Mouse (Mus musculus): Measurements from ENCODE around the gene Grid2. TPM values are rescaled to one million over a fixed set of nuclear protein-coding genes. Genes with fewer than 3 reads are reported as not detected.
A peak's percentile ranks its signal among the peaks of the same experiment; 100 is the strongest.

Grid2 gene
- polyA plus RNA-seq, 1 experiment from 2014 or later, result 1.9 TPM

DNA sequence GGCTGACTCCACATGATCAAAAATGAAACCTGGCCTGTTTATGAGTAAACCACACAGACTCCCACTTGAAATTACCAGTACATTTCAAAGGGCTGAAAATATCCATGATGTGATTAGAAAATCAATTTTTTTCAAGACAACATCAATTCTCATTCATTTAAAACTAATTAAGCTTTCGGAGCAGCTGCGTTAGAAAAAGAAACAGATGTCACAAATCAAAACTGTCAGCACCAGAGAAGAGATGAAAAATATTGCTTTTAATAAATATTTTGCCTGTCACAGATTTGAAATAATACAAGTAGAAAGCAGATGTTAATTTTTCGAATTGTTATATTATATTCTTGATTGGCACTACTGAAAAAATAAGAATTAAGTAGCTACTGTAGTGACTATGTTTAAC is 1415.3 kb downstream of the Grid2 start:
- DNase-seq (ENCODE audit: low spot score, missing footprints), result no peak
- no peaks in the 10 kb centered on the region for H3K4me1 ChIP-seq (ENCODE audit: control insufficient read depth, insufficient read depth, low read length)
- H3K9me3 ChIP-seq (ENCODE audit: control insufficient read depth, low read length), result no peaks in the 10 kb centered on the region
- H3K4me2 ChIP-seq, result no peak overlapping the region
- no peak for ATAC-seq (ENCODE audit: low FRiP score)
- WGBS, result 83% methylated on average over 3 of the region's 3 CpGs
- H3K27me3 ChIP-seq (ENCODE audit: control insufficient read depth, insufficient read depth, low read length), result no peaks in the 10 kb centered on the region
- H3K36me3 ChIP-seq (ENCODE audit: control insufficient read depth, insufficient read depth, low read length), result no peaks in the 10 kb centered on the region
- no peak overlapping the region for H3K9ac ChIP-seq (ENCODE audit: low read length)
- no peak overlapping the region for H3K27ac ChIP-seq (ENCODE audit: low read depth, low read length)
- no peak overlapping the region for H3K4me3 ChIP-seq (ENCODE audit: low read depth, low read length)

DNA sequence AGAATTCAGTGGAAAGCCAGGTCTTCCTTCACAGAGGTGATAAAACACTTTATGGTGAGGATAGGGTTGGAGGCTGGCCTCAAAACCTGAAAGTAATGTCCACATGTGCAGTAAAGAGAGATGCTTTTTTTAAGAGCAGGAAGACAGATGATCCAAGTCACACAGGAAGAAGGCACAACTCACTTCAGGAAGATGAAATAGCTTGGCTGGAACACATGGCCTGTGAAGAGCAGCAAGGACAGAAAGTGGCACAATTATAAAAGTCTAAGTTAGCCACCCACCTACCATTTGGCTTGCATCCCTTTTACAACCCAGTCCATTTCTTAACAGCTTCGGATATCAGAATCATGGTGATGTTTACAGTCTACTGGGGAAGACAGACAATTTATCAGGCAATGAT is 1423.1 kb downstream of the Grid2 start:
- ATAC-seq (ENCODE audit: low FRiP score), result no peak
- no peaks in the 10 kb centered on the region for H3K36me3 ChIP-seq (ENCODE audit: control insufficient read depth, insufficient read depth, low read length)
- no peak overlapping the region for H3K4me3 ChIP-seq (ENCODE audit: low read depth, low read length)
- no peaks in the 10 kb centered on the region for H3K9me3 ChIP-seq (ENCODE audit: control insufficient read depth, low read length)
- H3K4me2 ChIP-seq, result no peak overlapping the region
- DNase-seq (ENCODE audit: low spot score, missing footprints), result no peak
- H3K27ac ChIP-seq (ENCODE audit: low read depth, low read length), result no peak overlapping the region
- no peak overlapping the region for H3K9ac ChIP-seq (ENCODE audit: low read length)
- no peaks in the 10 kb centered on the region for H3K4me1 ChIP-seq (ENCODE audit: control insufficient read depth, insufficient read depth, low read length)
- no peaks in the 10 kb centered on the region for H3K27me3 ChIP-seq (ENCODE audit: control insufficient read depth, insufficient read depth, low read length)
- 96% methylated on average over 1 of the region's 1 CpGs for WGBS

DNA sequence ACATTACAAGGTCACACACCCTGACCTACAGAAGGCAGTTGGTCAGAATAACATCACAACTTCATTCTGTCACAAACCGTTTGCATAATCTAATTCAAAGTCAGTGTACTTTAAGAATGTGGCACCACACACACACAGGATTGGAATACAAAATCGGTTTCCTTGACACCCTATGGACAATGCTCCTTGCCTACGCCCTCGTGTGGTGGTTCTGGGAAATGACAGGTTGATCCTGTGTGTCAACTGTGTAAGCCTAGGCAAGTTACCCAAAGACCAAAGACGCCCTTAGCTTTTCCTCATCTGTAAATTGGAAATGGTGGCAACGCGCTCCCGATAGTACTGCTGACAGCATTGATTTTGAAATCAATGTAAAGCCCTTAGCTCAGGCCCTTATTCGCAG is 1428.3 kb downstream of the Grid2 start:
- Histone ChIP-seq H3K36me3 (ENCODE audit: control insufficient read depth, insufficient read depth, low read length) (no peaks in the 10 kb centered on the region), H3K4me3 (ENCODE audit: low read depth, low read length) (no peak overlapping the region), H3K9me3 (ENCODE audit: control insufficient read depth, low read length) (no peaks in the 10 kb centered on the region), H3K27me3 (ENCODE audit: control insufficient read depth, insufficient read depth, low read length) (peaks cover 19% of the 10 kb centered on the region; the same call in 1 of the 2 replicates), H3K9ac (ENCODE audit: low read length) (no peak overlapping the region), H3K4me2 (no peak overlapping the region), H3K27ac (ENCODE audit: low read depth, low read length) (no peak overlapping the region), H3K4me1 (ENCODE audit: control insufficient read depth, insufficient read depth, low read length) (peaks cover 9% of the 10 kb centered on the region)
- peak; percentile 93 for DNase-seq (ENCODE audit: low spot score, missing footprints)
- peak; percentile 56 for ATAC-seq (ENCODE audit: low FRiP score)
- WGBS, result 34% methylated on average over 9 of the region's 9 CpGs

- H3K4me1 ChIP-seq (ENCODE audit: control insufficient read depth, insufficient read depth, low read length), result peaks cover 9% of the 10 kb centered on the region
- H3K4me2 ChIP-seq, result no peak overlapping the region
- no peaks in the 10 kb centered on the region for H3K36me3 ChIP-seq (ENCODE audit: control insufficient read depth, insufficient read depth, low read length)
- DNase-seq (ENCODE audit: low spot score, missing footprints) (peak; percentile 97), ATAC-seq (ENCODE audit: low FRiP score) (peak; percentile 33; the same call in 1 of the 2 replicates)
- WGBS, result 7% methylated on average over 5 of the region's 5 CpGs
- peaks cover 20% of the 10 kb centered on the region for H3K27me3 ChIP-seq (ENCODE audit: control insufficient read depth, insufficient read depth, low read length)
- H3K9me3 ChIP-seq (ENCODE audit: control insufficient read depth, low read length), result no peaks in the 10 kb centered on the region
- no peak overlapping the region for H3K9ac ChIP-seq (ENCODE audit: low read length)
- H3K27ac ChIP-seq (ENCODE audit: low read depth, low read length), result no peak overlapping the region
- no peak overlapping the region for H3K4me3 ChIP-seq (ENCODE audit: low read depth, low read length)
Observed at GRCm38 (mm10) chr6:64684973-64685372, 1429.3 kb downstream of the Grid2 start.

- Histone ChIP-seq H3K4me3 (ENCODE audit: low read depth, low read length) (no peak overlapping the region), H3K27me3 (ENCODE audit: control insufficient read depth, insufficient read depth, low read length) (peaks cover 25% of the 10 kb centered on the region)
Observed at GRCm38 (mm10) chr6:64688181-64688944, 1432.7 kb downstream of the Grid2 start.

GRCm38 (mm10) chr6:64694688-64695087 is 1439.0 kb downstream of the Grid2 start:
- no peaks in the 10 kb centered on the region for H3K9me3 ChIP-seq (ENCODE audit: control insufficient read depth, low read length)
- H3K4me2 ChIP-seq, result no peak overlapping the region
- H3K4me3 ChIP-seq (ENCODE audit: low read depth, low read length), result no peak overlapping the region
- H3K36me3 ChIP-seq (ENCODE audit: control insufficient read depth, insufficient read depth, low read length), result no peaks in the 10 kb centered on the region
- H3K27me3 ChIP-seq (ENCODE audit: control insufficient read depth, insufficient read depth, low read length), result peaks cover 6% of the 10 kb centered on the region
- no peaks in the 10 kb centered on the region for H3K4me1 ChIP-seq (ENCODE audit: control insufficient read depth, insufficient read depth, low read length)
- ATAC-seq (ENCODE audit: low FRiP score), result 0 out of 2 replicates have a peak, but pooled peaks have one; percentile 19
- H3K27ac ChIP-seq (ENCODE audit: low read depth, low read length), result no peak overlapping the region
- no peak overlapping the region for H3K9ac ChIP-seq (ENCODE audit: low read length)
- WGBS, result 25% methylated on average over 7 of the region's 7 CpGs
- no peak for DNase-seq (ENCODE audit: low spot score, missing footprints)

More at GRCm38 (mm10) chr6:64688181-64688944, 1432.7 kb downstream of the Grid2 start:
- DNase-seq (ENCODE audit: low spot score, missing footprints) (peak; percentile 93), ATAC-seq (ENCODE audit: low FRiP score) (peak; percentile 63)
- Histone ChIP-seq H3K9ac (ENCODE audit: low read length) (no peak overlapping the region), H3K4me1 (ENCODE audit: control insufficient read depth, insufficient read depth, low read length) (peaks cover 9% of the 10 kb centered on the region), H3K27ac (ENCODE audit: low read depth, low read length) (no peak overlapping the region), H3K4me2 (peak overlapping the region; percentile 42), H3K36me3 (ENCODE audit: control insufficient read depth, insufficient read depth, low read length) (no peaks in the 10 kb centered on the region), H3K9me3 (ENCODE audit: control insufficient read depth, low read length) (no peaks in the 10 kb centered on the region)
- 3% methylated on average over 19 of the region's 19 CpGs for WGBS

GRCm38 (mm10) chr6:64703659-64704058 is 1448.0 kb downstream of the Grid2 start:
- Histone ChIP-seq H3K4me3 (ENCODE audit: low read depth, low read length) (no peak overlapping the region), H3K9me3 (ENCODE audit: control insufficient read depth, low read length) (no peaks in the 10 kb centered on the region), H3K4me2 (no peak overlapping the region), H3K36me3 (ENCODE audit: control insufficient read depth, insufficient read depth, low read length) (no peaks in the 10 kb centered on the region), H3K4me1 (ENCODE audit: control insufficient read depth, insufficient read depth, low read length) (no peaks in the 10 kb centered on the region), H3K9ac (ENCODE audit: low read length) (no peak overlapping the region), H3K27ac (ENCODE audit: low read depth, low read length) (no peak overlapping the region), H3K27me3 (ENCODE audit: control insufficient read depth, insufficient read depth, low read length) (no peaks in the 10 kb centered on the region)
- ATAC-seq (ENCODE audit: low FRiP score) (no peak), DNase-seq (ENCODE audit: low spot score, missing footprints) (peak; percentile 14)
- WGBS, result 88% methylated on average over 2 of the region's 2 CpGs

- Histone ChIP-seq H3K4me2 (peak overlapping the region; percentile 67), H3K27ac (ENCODE audit: low read depth, low read length) (no peak overlapping the region), H3K4me1 (ENCODE audit: control insufficient read depth, insufficient read depth, low read length) (peaks cover 20% of the 10 kb centered on the region), H3K36me3 (ENCODE audit: control insufficient read depth, insufficient read depth, low read length) (no peaks in the 10 kb centered on the region), H3K9me3 (ENCODE audit: control insufficient read depth, low read length) (no peaks in the 10 kb centered on the region), H3K27me3 (ENCODE audit: control insufficient read depth, insufficient read depth, low read length) (peaks cover 60% of the 10 kb centered on the region), H3K9ac (ENCODE audit: low read length) (no peak overlapping the region), H3K4me3 (ENCODE audit: low read depth, low read length) (peak overlapping the region; percentile 36)
- under 1% methylated on average over 29 of the region's 29 CpGs for WGBS
- DNase-seq (ENCODE audit: low spot score, missing footprints) (peak; percentile 94), ATAC-seq (ENCODE audit: low FRiP score) (no peak)
Observed at GRCm38 (mm10) chr6:64727751-64728403, 1472.2 kb downstream of the Grid2 start.

DNA sequence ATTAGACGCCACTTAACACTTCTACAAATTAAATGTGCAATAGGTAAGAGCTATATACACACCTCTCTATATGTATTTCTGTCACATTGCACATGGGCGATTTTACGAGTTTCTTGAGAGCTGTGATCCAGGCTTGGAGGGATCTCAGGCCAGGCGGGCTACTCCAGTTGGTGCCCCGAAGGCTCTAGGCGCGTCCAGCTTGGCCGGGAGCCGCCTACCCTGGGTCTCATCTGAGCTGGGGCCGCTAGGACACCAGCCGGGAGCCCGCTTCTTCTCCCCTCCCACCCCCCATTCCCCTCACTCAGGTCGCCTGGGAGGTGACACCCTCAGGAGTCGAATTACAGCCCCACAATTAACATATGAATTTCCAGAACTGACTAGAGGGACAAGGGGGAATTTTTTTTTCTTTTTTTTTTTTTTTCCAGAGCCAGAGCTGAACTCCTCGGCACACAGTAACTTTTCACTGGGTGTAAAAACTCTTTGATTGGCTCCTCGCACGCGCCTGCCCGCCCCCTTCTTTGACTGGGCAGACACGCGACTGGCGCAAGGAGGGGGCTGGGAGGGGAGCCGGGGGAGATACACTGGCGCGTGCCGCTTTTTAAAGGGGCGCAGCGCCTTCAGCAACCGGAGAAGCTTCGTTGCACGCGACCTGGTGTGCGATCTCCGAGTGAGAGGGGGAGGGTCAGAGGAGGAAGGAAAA is 1473.0 kb downstream of the Grid2 start, which contains the start of gene Atoh1:
Atoh1 (plus strand) TSS at position 627 of the 700 bp plus-strand sequence.
- WGBS, result under 1% methylated on average over 34 of the region's 34 CpGs
- Histone ChIP-seq H3K27me3 (ENCODE audit: control insufficient read depth, insufficient read depth, low read length) (peaks cover 66% of the 10 kb centered on the region), H3K36me3 (ENCODE audit: control insufficient read depth, insufficient read depth, low read length) (no peaks in the 10 kb centered on the region), H3K27ac (ENCODE audit: low read depth, low read length) (no peak within 1 kb of the TSS), H3K4me3 (ENCODE audit: low read depth, low read length) (peak within 1 kb of the TSS; percentile 36), H3K4me1 (ENCODE audit: control insufficient read depth, insufficient read depth, low read length) (peaks cover 20% of the 10 kb centered on the region), H3K9me3 (ENCODE audit: control insufficient read depth, low read length) (no peaks in the 10 kb centered on the region), H3K9ac (ENCODE audit: low read length) (no peak within 1 kb of the TSS), H3K4me2 (peak within 1 kb of the TSS; percentile 67)
- ATAC-seq (ENCODE audit: low FRiP score), result peak; percentile 90
- peak; percentile 95 for DNase-seq (ENCODE audit: low spot score, missing footprints)

Measured in midbrain, embryonic 11.5 days (tissue).